Mouse (Mus musculus): ENCODE data around the gene Tsen54.

- TF ChIP-seq CEBPB (IDR thresholded peaks at IDR 0.05; ENCODE audit: insufficient read depth, poor library complexity, severe bottlenecking) (no peak), MAX (IDR thresholded peaks at IDR 0.05; ENCODE audit: low read depth) (no peak), POLR2A (IDR thresholded peaks at IDR 0.05; ENCODE audit: insufficient read length, low read depth) (no peak)
Measured at GRCm38 (mm10) chr11:115823774-115824740, 9.5 kb downstream of the Tsen54 start, which contains the start of gene Llgl2.

Data from myocyte (in vitro differentiated cells).